Mouse (Mus musculus): ENCODE measurements around the gene Gm12666. TPM values are rescaled to one million over a fixed set of nuclear protein-coding genes. Genes with fewer than 3 reads are reported as not detected.
"Not testable (repeated sequence)": the region's sequence is repeated elsewhere in the genome, so short reads cannot be mapped to it uniquely, and the experiment has no call there.

Gene Gm12666
- total RNA-seq (2021) = 1.9 and 4.1 TPM in 2 replicates
- long read RNA-seq = 0 reads

DNA sequence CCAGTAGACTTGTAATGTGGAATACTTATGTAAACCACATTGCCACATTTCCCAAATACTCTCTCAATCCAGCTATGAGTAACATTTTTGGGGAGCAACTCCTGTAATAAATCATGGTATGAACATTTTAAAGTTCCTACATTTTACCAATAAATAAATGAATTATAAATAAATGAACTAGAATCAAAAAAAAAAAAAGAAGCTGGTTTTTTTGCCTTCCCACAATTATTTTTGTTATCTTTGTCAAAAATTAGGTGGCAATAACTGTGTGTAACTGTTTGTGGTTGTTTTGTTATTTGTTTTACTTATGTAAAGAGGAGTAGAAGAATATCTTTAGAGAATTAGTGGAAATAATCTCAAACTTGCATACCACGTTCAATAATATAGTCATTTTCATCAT, at the start of gene Gm12666:
Gene Gm12666, minus strand, starts transcription at position 101 of the 400 bp plus-strand sequence.
- not testable (repeated sequence) for DNase-seq

DNA sequence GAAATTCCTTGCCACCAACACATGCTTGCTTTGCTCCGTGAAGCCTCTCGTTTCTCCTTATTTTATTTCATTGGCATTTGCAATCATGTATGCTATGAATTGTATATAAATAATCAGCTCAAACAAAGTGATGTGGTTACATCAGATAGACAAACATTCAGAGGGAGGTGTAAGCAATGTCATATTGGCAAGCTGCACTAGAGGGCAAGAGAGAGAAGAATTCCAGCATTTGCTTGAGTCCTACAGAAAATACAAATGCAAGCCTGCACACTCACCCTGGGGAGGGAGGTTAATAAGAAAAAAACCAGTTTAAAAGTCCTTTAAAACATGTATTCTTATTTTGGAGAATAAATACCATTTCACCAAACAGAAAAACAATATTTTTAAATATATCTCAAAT, 34.8 kb upstream of the Gm12666 start:
- DNase-seq = no peak

DNA sequence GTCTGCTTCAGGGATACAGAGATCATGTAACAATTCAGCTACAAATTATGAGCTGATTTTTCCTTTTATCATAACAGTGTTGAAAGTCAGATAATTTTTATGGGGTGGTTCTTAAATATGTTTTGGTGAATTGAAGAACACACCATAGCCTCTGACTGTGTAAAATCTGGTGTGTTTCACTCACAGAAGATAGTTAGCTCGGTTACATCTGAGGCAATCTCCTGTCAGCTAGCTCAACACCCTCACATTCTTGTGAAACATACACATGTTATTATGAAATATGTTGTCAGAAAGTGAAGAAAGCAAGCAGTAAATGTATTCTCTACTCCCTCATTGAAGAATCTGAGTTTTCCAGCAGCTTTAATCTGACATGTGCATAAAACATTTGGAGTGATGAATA, 24.7 kb upstream of the Gm12666 start:
- no peak for DNase-seq

DNA sequence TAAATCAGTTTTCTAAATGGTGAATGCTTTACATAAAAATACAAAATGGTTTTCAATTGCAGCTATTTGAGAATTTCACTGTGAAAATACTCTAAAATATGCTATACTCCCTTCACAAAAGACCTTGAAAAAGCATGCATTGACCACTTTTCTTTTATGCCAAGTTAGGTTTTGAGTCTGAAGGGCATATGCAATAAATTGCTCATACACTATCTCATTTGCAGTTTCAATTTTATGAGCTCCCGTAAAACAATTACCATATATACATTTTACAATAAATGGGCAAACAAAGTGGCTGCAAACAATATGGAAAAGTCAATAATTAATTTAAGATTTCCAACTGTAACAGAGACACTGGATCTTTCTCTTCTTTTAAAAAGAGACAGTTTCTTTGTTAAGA, 38.9 kb downstream of the Gm12666 start:
- no peak for DNase-seq

DNA sequence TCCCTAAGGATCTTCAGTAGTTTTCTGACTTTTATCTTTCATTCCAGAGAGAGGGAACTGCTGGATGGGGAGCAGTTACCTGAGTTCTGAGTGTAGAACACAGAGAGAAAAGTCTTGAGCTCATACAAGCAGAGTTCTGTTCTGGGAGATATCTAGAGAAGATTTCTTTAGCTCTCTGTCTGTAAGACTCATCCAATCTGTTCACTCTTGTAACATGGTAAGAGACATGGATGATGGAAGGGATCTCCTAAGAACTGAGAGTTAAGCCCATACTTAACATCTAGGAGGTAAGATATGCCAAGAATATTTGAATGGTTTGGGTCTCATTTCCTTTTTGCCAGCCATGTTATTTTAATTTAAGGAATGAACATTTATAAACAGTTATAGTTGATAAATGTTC, 44.4 kb downstream of the Gm12666 start, which contains the start of gene Izumo3:
Gene Izumo3, minus strand, starts transcription at position 101 of the 400 bp plus-strand sequence.
- no peak for DNase-seq

Other genes starting within 250 kb of the Gm12666 start
- not detected in 2 replicates for gene Izumo3, start 44.5 kb downstream of the Gm12666 start, total RNA-seq (2021)